Mouse (Mus musculus) heart, embryonic 10.5 days (tissue): ENCODE measurements around the gene Mup7. TPM values are rescaled to one million over a fixed set of nuclear protein-coding genes. Genes with fewer than 3 reads are reported as not detected.
"Not testable (repeated sequence)": the region's sequence is repeated elsewhere in the genome, so short reads cannot be mapped to it uniquely, and the experiment has no call there.

ENCODE experiments used
- DNase-seq: peaks from one replicate; pipeline ENCODE4 v3.0.0-alpha.2; 2017; ENCODE audit warnings: low spot score
- H3K27ac ChIP-seq: fragments of 300-500 bp; sonication (generic); 2 replicates; pipeline ENCODE4 v1.5.1; 2016; ENCODE audit warnings: mild to moderate bottlenecking
- H3K27me3 ChIP-seq: fragments of 300-500 bp; sonication (generic); 2 replicates; pipeline ENCODE4 v1.6.1; 2016; ENCODE audit warnings: mild to moderate bottlenecking; ENCODE audit not compliant: poor library complexity, insufficient read depth, severe bottlenecking
- H3K36me3 ChIP-seq: fragments of 300-500 bp; sonication (generic); 2 replicates; pipeline ENCODE4 v1.6.1; 2016; ENCODE audit warnings: mild to moderate bottlenecking, moderate library complexity
- H3K4me1 ChIP-seq: fragments of 300-500 bp; sonication (generic); 2 replicates; pipeline ENCODE4 v1.6.1; 2016; ENCODE audit warnings: mild to moderate bottlenecking
- H3K4me3 ChIP-seq: fragments of 300-500 bp; sonication (generic); 2 replicates; pipeline ENCODE4 v1.5.1; 2016; ENCODE audit warnings: mild to moderate bottlenecking, moderate library complexity
- H3K9me3 ChIP-seq: fragments of 300-500 bp; sonication (generic); 2 replicates; pipeline ENCODE4 v1.6.1; 2016; ENCODE audit warnings: mild to moderate bottlenecking, moderate library complexity
- WGBS: fragments of 180-500 bp; shearing (Covaris S2); methylation state at CpG from one replicate; pipeline ENCODE4 v1.1.7; 2016; 5-methylcytosine and 5-hydroxymethylcytosine counted together
- polyA plus RNA-seq: library from polyadenylated mRNA; unstranded; fragments of >200 nt; fragmentation: Nextera tagmentation; extraction: Ambion mirVana; gene quantifications from 2 replicates; pipeline ENCODE4 v1.2.1, GENCODE M21; 2016

Gene Mup7
- polyA plus RNA-seq = not detected in 2 replicates

- WGBS = 85% methylated on average over 2 of the region's 2 CpGs
- H3K27me3 ChIP-seq, H3K27ac ChIP-seq, DNase-seq, H3K4me1 ChIP-seq, H3K4me3 ChIP-seq, H3K36me3 ChIP-seq, H3K9me3 ChIP-seq: not testable (repeated sequence)
Observed at GRCm38 (mm10) chr4:60070375-60070774, at the start of gene Mup7. TSS of gene Mup7 (minus strand) at chr4:60070475.

- not testable (repeated sequence) for H3K9me3 ChIP-seq
- 62% methylated on average over 3 of the region's 3 CpGs for whole genome bisulfite sequencing
Observed at GRCm38 (mm10) chr4:60079865-60080264, 9.6 kb upstream of the Mup7 start.

GRCm38 (mm10) chr4:60029334-60030111 lies 40.8 kb downstream of the Mup7 start:
- H3K27ac ChIP-seq, H3K36me3 ChIP-seq, H3K27me3 ChIP-seq, H3K9me3 ChIP-seq, H3K4me1 ChIP-seq, DNase-seq, H3K4me3 ChIP-seq: not testable (repeated sequence)
- 66% methylated on average over 13 of the region's 13 CpGs for WGBS

More at GRCm38 (mm10) chr4:60079865-60080264, 9.6 kb upstream of the Mup7 start:
- DNase-seq, H3K4me1 ChIP-seq, H3K36me3 ChIP-seq, H3K4me3 ChIP-seq, H3K27ac ChIP-seq, H3K27me3 ChIP-seq: not testable (repeated sequence)

- H3K27me3 ChIP-seq, H3K36me3 ChIP-seq, DNase-seq, H3K27ac ChIP-seq, H3K4me1 ChIP-seq, H3K4me3 ChIP-seq, H3K9me3 ChIP-seq: not testable (repeated sequence)
- 88% methylated on average over 7 of the region's 7 CpGs for WGBS
Observed at GRCm38 (mm10) chr4:60020141-60020540, 50.1 kb downstream of the Mup7 start.

Other genes with a start within 250 kb of the Mup7 start
- gene Slc46a2, start 155.4 kb downstream of the Mup7 start, polyA plus RNA-seq = 0.10 and 0.17 TPM in 2 replicates
- gene Mup4, start 109.8 kb downstream of the Mup7 start, polyA plus RNA-seq = not detected in 2 replicates
- not detected in 2 replicates for gene Mup6, start 106.2 kb downstream of the Mup7 start, polyA plus RNA-seq
- gene Mup2, start 83.8 kb upstream of the Mup7 start, polyA plus RNA-seq = not detected in 2 replicates
- gene Mup8, start 152.1 kb upstream of the Mup7 start, polyA plus RNA-seq = not detected in 2 replicates